Mouse (Mus musculus) MEL-GATA-1-ER (cell line): ENCODE results near the gene Eepd1.
"Not testable (repeated sequence)": the region's sequence is repeated elsewhere in the genome, so short reads cannot be mapped to it uniquely, and the experiment has no call there.

Experiments
- DNase-seq: peaks from one replicate; pipeline ENCODE4 v3.0.0-alpha.2; 2012; ENCODE audit warnings: low read depth; ENCODE audit errors: extremely low read depth

Eepd1 gene

GRCm38 (mm10) chr9:25481344-25482095 is at the start of gene Eepd1:
Gene Eepd1 (plus strand): TSS chr9:25481547.
- DNase-seq: peak; percentile 52

GRCm38 (mm10) chr9:25438836-25439235 is 42.5 kb upstream of the Eepd1 start:
- DNase-seq: no peak

GRCm38 (mm10) chr9:25440046-25440445 is 41.3 kb upstream of the Eepd1 start:
- not testable (repeated sequence) for DNase-seq

- DNase-seq: no peak
These were observed 39.3 kb upstream of the Eepd1 start for GRCm38 (mm10) chr9:25442041-25442440.

- DNase-seq: no peak
These were observed 38.3 kb upstream of the Eepd1 start for GRCm38 (mm10) chr9:25443029-25443428.

- no peak for DNase-seq
These were observed 37.8 kb upstream of the Eepd1 start for GRCm38 (mm10) chr9:25443546-25443945.

- DNase-seq: no peak
These were observed 31.0 kb upstream of the Eepd1 start for GRCm38 (mm10) chr9:25450394-25450793.

- no peak for DNase-seq
These were observed 26.3 kb upstream of the Eepd1 start for GRCm38 (mm10) chr9:25455027-25455426.

GRCm38 (mm10) chr9:25460835-25461555 is 20.4 kb upstream of the Eepd1 start:
- no peak for DNase-seq

GRCm38 (mm10) chr9:25464305-25464704 is 17.0 kb upstream of the Eepd1 start:
- no peak for DNase-seq

GRCm38 (mm10) chr9:25479392-25480020 is 1.8 kb upstream of the Eepd1 start:
- DNase-seq: no peak

GRCm38 (mm10) chr9:25480676-25481075 is 671 bp upstream of the Eepd1 start:
- DNase-seq: peak; percentile 4

- DNase-seq: peak; percentile 29
These were observed 1.1 kb downstream of the Eepd1 start for GRCm38 (mm10) chr9:25482322-25482998.

- no peak for DNase-seq
These were observed 1.6 kb downstream of the Eepd1 start for GRCm38 (mm10) chr9:25482999-25483347.

GRCm38 (mm10) chr9:25483931-25484618 is 2.7 kb downstream of the Eepd1 start:
- DNase-seq: no peak

GRCm38 (mm10) chr9:25484619-25484986 is 3.3 kb downstream of the Eepd1 start:
- DNase-seq: no peak

- DNase-seq: no peak
These were observed 3.7 kb downstream of the Eepd1 start for GRCm38 (mm10) chr9:25485006-25485405.

GRCm38 (mm10) chr9:25485406-25485805 is 4.1 kb downstream of the Eepd1 start:
- no peak for DNase-seq

GRCm38 (mm10) chr9:25486246-25486807 is 5.0 kb downstream of the Eepd1 start:
- DNase-seq: no peak

GRCm38 (mm10) chr9:25487446-25488110 is 6.2 kb downstream of the Eepd1 start:
- no peak for DNase-seq
